Mouse (Mus musculus): ENCODE data around the gene Osbpl7. TPM values are rescaled to one million over a fixed set of nuclear protein-coding genes. Genes with fewer than 3 reads are reported as not detected.

Osbpl7 gene
- polyA plus RNA-seq, 1 experiment from 2014 or later, result 6.1 TPM

DNA sequence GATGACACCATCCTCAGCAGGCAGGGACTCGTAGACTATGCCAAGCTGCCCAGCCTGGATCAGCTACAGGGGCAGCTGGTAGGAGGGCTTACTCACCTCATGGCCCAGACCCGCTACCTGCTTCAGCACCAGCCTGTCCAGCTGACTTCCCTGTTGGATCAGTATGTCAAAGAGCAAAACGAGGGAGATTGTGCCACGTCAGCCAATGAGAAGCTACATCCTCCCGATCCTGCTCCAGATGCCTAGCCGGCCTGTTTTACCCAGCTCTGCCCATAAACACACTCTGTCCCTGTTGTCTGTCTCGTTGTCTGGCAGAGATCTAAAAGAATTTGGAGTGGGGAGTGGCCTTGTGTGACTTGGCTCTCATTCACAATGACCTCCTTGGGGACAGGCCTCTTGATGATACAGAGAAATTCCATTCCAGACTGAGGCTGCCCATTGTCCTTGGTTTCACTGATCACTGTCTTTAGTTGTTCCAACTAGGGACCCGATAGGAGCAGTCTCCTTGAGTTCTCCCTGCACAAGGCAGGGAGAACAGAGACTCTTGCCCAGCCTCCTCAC lies 2.3 kb upstream of the Osbpl7 start:
- Histone ChIP-seq H3K9me3 (ENCODE audit: control insufficient read depth, low read length) (no peaks in the 10 kb centered on the region), H3K9ac (ENCODE audit: low read depth, low read length) (no peak overlapping the region), H3K4me3 (ENCODE audit: low read depth, low read length) (no peak overlapping the region), H3K27me3 (replicated peaks; ENCODE audit: control insufficient read depth, insufficient read depth, low read length) (no peaks in the 10 kb centered on the region), H3K4me1 (replicated peaks; ENCODE audit: control insufficient read depth, insufficient read depth, low read length) (peaks cover 21% of the 10 kb centered on the region), H3K36me3 (ENCODE audit: control insufficient read depth, insufficient read depth, low read length) (peaks cover 12% of the 10 kb centered on the region), H3K4me2 (no peak overlapping the region), H3K27ac (ENCODE audit: low read depth, low read length) (no peak overlapping the region)
- WGBS, result 85% methylated on average over 8 of the region's 8 CpGs
- DNase-seq (ENCODE audit: low spot score) (no peak), ATAC-seq (replicated peaks; ENCODE audit: low FRiP score) (no peak)

DNA sequence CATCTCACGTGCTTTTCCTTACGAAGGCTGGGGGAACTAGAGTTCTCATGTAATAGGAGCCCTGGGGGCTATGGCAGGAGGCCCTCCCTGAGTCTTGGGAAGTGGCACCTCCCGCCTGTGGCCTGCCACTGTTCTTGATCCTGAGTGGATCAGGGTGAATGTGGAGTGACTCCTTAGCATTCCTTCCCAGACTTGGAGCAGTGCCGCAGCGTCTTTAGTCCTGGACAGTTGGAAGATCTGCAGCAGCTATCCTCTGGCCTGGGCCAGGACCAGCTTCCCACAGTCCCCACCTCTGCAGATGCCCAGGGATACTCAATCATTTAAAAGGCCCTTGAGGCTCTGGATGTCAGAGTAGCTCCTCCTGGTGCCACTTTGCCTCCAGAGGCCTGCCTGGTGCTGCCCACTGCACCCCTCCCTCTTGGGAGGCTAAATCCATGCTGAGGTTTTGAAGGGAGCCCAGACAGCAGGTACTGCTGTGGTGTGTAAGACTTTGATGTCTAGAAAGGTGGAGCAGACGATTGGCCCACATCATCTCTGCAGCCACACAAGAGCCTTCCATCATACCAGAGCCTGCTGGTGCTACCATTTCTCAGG lies 839 bp upstream of the Osbpl7 start:
- ATAC-seq (replicated peaks; ENCODE audit: low FRiP score) (no peak), DNase-seq (ENCODE audit: low spot score) (no peak)
- Histone ChIP-seq H3K9me3 (ENCODE audit: control insufficient read depth, low read length) (no peaks in the 10 kb centered on the region), H3K4me3 (ENCODE audit: low read depth, low read length) (no peak overlapping the region; the same call in 1 of the 2 replicates), H3K27me3 (replicated peaks; ENCODE audit: control insufficient read depth, insufficient read depth, low read length) (no peaks in the 10 kb centered on the region), H3K9ac (ENCODE audit: low read depth, low read length) (no peak overlapping the region), H3K36me3 (ENCODE audit: control insufficient read depth, insufficient read depth, low read length) (peaks cover 8% of the 10 kb centered on the region), H3K4me2 (no peak overlapping the region), H3K4me1 (replicated peaks; ENCODE audit: control insufficient read depth, insufficient read depth, low read length) (peaks cover 21% of the 10 kb centered on the region), H3K27ac (ENCODE audit: low read depth, low read length) (no peak overlapping the region)
- 83% methylated on average over 6 of the region's 6 CpGs for WGBS

DNA sequence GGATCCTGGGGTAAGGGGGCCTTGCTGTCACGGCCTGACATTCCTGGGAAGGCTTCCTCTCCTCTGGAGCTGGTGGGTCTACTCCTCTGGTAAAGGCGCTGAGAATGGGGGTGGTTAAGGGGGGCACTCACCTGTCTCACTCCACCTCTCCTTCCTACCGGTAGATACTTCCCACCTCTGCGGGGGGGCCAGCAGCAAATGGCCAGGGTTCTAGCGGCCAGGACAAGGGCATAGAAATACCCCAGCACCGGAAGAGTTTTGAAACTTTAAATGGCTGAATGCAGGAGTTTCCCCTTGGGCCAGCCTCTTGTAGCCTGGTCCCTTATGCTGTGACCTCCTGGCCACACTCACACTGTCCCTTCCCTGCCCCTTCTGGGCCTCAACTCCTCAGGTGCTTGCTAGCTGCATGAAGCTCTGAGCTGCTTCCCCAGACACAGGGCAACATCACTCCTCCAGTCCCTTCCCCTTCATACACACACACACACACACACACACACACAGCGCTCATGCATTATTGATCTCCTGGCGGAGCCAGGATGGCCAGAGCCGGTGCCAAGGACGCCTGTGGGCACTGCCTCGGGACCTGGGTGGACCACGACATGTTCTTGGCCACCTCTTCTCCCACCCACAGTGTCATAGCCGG lies 637 bp downstream of the Osbpl7 start:
- Histone ChIP-seq H3K9me3 (ENCODE audit: control insufficient read depth, low read length) (no peaks in the 10 kb centered on the region), H3K4me3 (ENCODE audit: low read depth, low read length) (peak overlapping the region; percentile 67), H3K36me3 (ENCODE audit: control insufficient read depth, insufficient read depth, low read length) (peaks cover 10% of the 10 kb centered on the region), H3K27ac (ENCODE audit: low read depth, low read length) (peak overlapping the region; percentile 4; the same call in 1 of the 2 replicates), H3K27me3 (replicated peaks; ENCODE audit: control insufficient read depth, insufficient read depth, low read length) (no peaks in the 10 kb centered on the region), H3K9ac (ENCODE audit: low read depth, low read length) (peak overlapping the region; percentile 75), H3K4me2 (peak overlapping the region; percentile 94), H3K4me1 (replicated peaks; ENCODE audit: control insufficient read depth, insufficient read depth, low read length) (peaks cover 21% of the 10 kb centered on the region)
- WGBS, result 19% methylated on average over 13 of the region's 13 CpGs
- DNase-seq (ENCODE audit: low spot score) (no peak), ATAC-seq (replicated peaks; ENCODE audit: low FRiP score) (peak; percentile 8; the same call in 1 of the 2 replicates)

DNA sequence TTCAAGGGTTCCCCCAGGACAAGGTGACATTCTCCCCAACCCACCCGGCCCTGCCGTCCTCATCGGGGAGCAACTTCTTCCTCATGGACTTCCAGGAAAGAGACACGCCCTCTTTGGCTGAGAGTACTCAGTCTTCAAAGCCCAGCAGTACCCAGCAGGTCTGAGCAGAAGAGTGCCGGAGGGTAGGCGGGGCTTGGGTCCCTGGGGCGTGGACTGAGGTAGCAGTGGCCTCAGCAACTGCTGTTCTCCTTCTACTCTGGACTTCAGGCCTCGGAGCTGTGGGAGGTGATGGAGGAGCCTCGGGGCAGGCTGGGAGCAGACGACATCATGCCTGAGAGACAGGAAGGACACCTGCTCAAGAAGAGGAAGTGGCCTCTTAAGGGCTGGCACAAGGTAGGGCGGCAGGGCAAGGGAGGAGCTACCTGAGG lies 1.8 kb downstream of the Osbpl7 start:
- H3K4me2 ChIP-seq, result peak overlapping the region; percentile 94
- DNase-seq (ENCODE audit: low spot score), result peak; percentile 49
- WGBS, result 21% methylated on average over 11 of the region's 11 CpGs
- no peak overlapping the region for H3K27ac ChIP-seq (ENCODE audit: low read depth, low read length)
- no peaks in the 10 kb centered on the region for H3K9me3 ChIP-seq (ENCODE audit: control insufficient read depth, low read length)
- no peaks in the 10 kb centered on the region for H3K27me3 ChIP-seq (replicated peaks; ENCODE audit: control insufficient read depth, insufficient read depth, low read length)
- peak overlapping the region; percentile 67 for H3K4me3 ChIP-seq (ENCODE audit: low read depth, low read length)
- peaks cover 21% of the 10 kb centered on the region for H3K4me1 ChIP-seq (replicated peaks; ENCODE audit: control insufficient read depth, insufficient read depth, low read length)
- peaks cover 17% of the 10 kb centered on the region for H3K36me3 ChIP-seq (ENCODE audit: control insufficient read depth, insufficient read depth, low read length)
- peak overlapping the region; percentile 75 for H3K9ac ChIP-seq (ENCODE audit: low read depth, low read length)
- peak; percentile 69 for ATAC-seq (replicated peaks; ENCODE audit: low FRiP score)

DNA sequence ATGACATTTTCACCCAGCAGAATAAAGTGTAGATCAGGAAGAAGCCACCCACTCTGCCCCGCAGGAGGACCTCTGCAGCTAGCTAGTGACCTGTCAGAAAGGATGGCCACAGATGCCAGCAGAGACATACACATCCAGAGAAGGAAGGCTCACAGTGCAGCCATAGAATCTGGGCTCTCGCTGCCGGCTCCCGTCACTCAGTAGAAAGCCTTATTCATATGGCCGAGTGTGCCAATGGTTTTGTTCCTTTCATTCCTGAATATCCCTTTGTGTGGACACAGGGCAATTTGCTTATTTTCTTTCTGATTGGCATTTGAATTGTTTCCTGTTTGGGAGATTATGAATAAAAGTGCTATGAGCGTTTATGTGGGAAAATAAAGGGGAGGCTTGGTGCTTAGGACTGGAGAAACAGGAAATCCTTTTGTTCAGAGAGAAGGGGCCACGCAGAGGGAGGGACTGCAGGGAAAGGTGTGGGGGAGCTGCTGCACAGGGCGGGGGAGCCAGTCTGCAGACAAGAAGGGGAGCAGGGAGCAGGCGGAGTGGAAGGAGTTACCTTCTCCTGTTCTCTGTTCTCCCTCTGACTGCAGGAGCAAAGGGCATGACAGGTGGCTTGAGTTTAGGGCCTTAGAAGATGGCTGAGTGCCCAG lies 13.0 kb downstream of the Osbpl7 start:
- no peak overlapping the region for H3K4me3 ChIP-seq (ENCODE audit: low read depth, low read length)
- 72% methylated on average over 9 of the region's 9 CpGs for WGBS
- ATAC-seq (replicated peaks; ENCODE audit: low FRiP score) (no peak), DNase-seq (ENCODE audit: low spot score) (no peak)
- no peaks in the 10 kb centered on the region for H3K9me3 ChIP-seq (ENCODE audit: control insufficient read depth, low read length)
- no peak overlapping the region for H3K27ac ChIP-seq (ENCODE audit: low read depth, low read length)
- peaks cover 19% of the 10 kb centered on the region for H3K36me3 ChIP-seq (ENCODE audit: control insufficient read depth, insufficient read depth, low read length)
- H3K4me2 ChIP-seq, result no peak overlapping the region
- H3K4me1 ChIP-seq (replicated peaks; ENCODE audit: control insufficient read depth, insufficient read depth, low read length), result no peaks in the 10 kb centered on the region
- no peak overlapping the region for H3K9ac ChIP-seq (ENCODE audit: low read depth, low read length)
- H3K27me3 ChIP-seq (replicated peaks; ENCODE audit: control insufficient read depth, insufficient read depth, low read length), result no peaks in the 10 kb centered on the region

DNA sequence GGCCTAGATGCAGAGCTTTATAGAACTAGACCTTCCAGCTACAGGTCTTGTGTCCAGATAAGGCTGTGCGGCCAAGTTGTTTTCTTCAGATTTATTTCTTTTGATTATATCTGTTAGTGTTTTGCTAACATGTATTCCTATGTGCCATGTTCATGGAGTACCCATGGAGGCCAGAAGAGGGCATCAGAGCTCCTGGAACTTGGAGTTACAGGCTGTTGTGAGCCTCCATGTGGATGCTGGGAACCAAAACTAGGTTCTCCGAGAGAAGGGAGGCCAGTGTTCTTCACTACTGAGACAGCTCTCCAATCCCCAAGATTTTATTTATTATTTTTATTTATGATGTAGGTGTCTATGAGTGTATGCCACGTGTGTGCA lies 13.5 kb downstream of the Osbpl7 start:
- Histone ChIP-seq H3K36me3 (ENCODE audit: control insufficient read depth, insufficient read depth, low read length) (peaks cover 19% of the 10 kb centered on the region), H3K4me2 (no peak overlapping the region), H3K27me3 (replicated peaks; ENCODE audit: control insufficient read depth, insufficient read depth, low read length) (no peaks in the 10 kb centered on the region), H3K27ac (ENCODE audit: low read depth, low read length) (no peak overlapping the region), H3K9me3 (ENCODE audit: control insufficient read depth, low read length) (no peaks in the 10 kb centered on the region), H3K9ac (ENCODE audit: low read depth, low read length) (no peak overlapping the region), H3K4me1 (replicated peaks; ENCODE audit: control insufficient read depth, insufficient read depth, low read length) (no peaks in the 10 kb centered on the region), H3K4me3 (ENCODE audit: low read depth, low read length) (no peak overlapping the region)
- WGBS, result 89% methylated on average over 3 of the region's 3 CpGs
- DNase-seq (ENCODE audit: low spot score) (no peak), ATAC-seq (replicated peaks; ENCODE audit: low FRiP score) (no peak)

DNA sequence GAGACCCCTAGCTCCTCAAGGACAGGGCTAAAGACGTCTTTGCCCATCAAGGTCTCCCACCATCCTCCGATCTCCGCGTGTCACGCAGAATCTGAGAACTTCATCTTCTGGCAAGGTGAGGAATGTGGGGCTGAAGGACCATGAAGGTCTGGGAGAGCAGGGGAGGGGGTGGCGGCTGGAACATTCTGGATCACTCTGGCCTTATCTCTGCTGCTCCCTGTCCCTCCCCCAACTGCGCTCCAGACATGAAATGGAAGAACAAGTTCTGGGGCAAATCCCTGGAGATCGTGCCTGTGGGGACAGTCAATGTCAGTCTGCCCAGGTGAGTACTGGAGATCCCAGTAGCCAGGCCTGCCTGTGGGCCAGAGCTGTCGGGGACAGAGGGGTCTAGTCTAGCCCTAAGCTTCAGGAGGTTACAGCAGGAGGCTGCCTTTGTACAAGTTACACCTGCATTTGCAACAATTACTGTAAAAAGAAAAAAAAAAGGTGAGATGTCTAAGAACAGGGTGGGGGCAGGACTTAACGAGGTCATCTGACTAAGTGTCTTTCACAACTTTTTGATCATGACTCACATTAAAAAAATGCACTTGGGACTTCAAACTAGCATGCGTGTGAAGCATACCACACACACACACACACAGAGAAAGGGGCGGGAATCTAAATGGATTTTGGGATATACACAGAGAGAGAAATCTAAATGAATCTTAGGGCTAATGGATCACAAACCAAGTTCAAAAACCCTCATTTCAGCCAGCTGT lies 15.3 kb downstream of the Osbpl7 start:
- H3K36me3 ChIP-seq (ENCODE audit: control insufficient read depth, insufficient read depth, low read length), result peaks cover 13% of the 10 kb centered on the region
- DNase-seq (ENCODE audit: low spot score) (no peak), ATAC-seq (replicated peaks; ENCODE audit: low FRiP score) (no peak)
- 82% methylated on average over 12 of the region's 12 CpGs for WGBS
- no peak overlapping the region for H3K27ac ChIP-seq (ENCODE audit: low read depth, low read length)
- H3K27me3 ChIP-seq (replicated peaks; ENCODE audit: control insufficient read depth, insufficient read depth, low read length), result no peaks in the 10 kb centered on the region
- H3K9ac ChIP-seq (ENCODE audit: low read depth, low read length), result no peak overlapping the region
- H3K4me2 ChIP-seq, result no peak overlapping the region
- H3K9me3 ChIP-seq (ENCODE audit: control insufficient read depth, low read length), result no peaks in the 10 kb centered on the region
- no peaks in the 10 kb centered on the region for H3K4me1 ChIP-seq (replicated peaks; ENCODE audit: control insufficient read depth, insufficient read depth, low read length)
- H3K4me3 ChIP-seq (ENCODE audit: low read depth, low read length), result no peak overlapping the region

DNA sequence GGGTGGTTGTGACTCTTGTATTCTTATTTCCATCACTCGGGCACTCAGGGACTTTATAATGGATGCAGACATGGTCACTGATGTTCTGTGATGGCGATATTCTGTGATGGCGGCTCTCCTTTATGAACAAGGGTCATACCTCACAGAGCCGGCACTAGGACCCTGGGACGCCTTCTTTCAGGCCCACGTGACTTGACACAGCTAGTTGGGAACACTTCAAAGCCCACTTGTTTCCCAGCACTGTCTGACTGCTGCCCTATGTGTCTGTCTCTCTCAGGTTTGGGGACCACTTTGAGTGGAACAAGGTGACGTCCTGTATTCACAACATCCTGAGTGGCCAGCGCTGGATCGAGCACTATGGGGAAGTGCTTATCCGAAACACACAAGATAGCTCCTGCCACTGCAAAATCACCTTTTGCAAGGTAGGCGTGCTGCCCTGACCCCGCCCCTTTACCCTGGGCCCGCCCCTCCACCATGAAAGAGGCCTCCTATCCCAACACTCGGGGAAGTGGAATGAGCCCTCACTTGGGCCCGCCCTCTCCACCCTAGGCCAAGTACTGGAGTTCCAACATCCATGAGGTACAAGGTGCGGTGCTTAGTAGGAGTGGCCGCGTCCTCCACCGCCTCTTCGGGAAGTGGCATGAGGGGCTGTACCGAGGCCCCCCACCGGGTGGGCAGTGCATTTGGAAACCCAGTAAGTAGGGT lies 16.4 kb downstream of the Osbpl7 start:
- H3K4me1 ChIP-seq (replicated peaks; ENCODE audit: control insufficient read depth, insufficient read depth, low read length), result no peaks in the 10 kb centered on the region
- no peak overlapping the region for H3K9ac ChIP-seq (ENCODE audit: low read depth, low read length)
- H3K4me3 ChIP-seq (ENCODE audit: low read depth, low read length), result no peak overlapping the region
- no peak overlapping the region for H3K4me2 ChIP-seq
- H3K9me3 ChIP-seq (ENCODE audit: control insufficient read depth, low read length), result no peaks in the 10 kb centered on the region
- no peak; the same call in 1 of the 2 replicates for ATAC-seq (replicated peaks; ENCODE audit: low FRiP score)
- no peaks in the 10 kb centered on the region for H3K27me3 ChIP-seq (replicated peaks; ENCODE audit: control insufficient read depth, insufficient read depth, low read length)
- H3K36me3 ChIP-seq (ENCODE audit: control insufficient read depth, insufficient read depth, low read length), result peaks cover 7% of the 10 kb centered on the region; the same call in 1 of the 2 replicates
- no peak for DNase-seq (ENCODE audit: low spot score)
- no peak overlapping the region for H3K27ac ChIP-seq (ENCODE audit: low read depth, low read length)
- 58% methylated on average over 22 of the region's 22 CpGs for WGBS
